Mouse (Mus musculus) kidney, adult 8-10 months (tissue): ENCODE data around the gene 9130213A22Rik.

Experiments used
- DNase-seq, 2 experiments: peaks; one replicate each; pipeline ENCODE4 v3.0.0; 2022

The 9130213A22Rik gene

GRCm38 (mm10) chr11:69073065-69073888, 49.1 kb downstream of the 9130213A22Rik start:
- DNase-seq: peak; percentile 88 to 91

- no peak for DNase-seq
Measured at GRCm38 (mm10) chr11:69072666-69073064, 49.7 kb downstream of the 9130213A22Rik start.

- no peak for DNase-seq
Measured at GRCm38 (mm10) chr11:69072234-69072633, 50.2 kb downstream of the 9130213A22Rik start.

GRCm38 (mm10) chr11:69071262-69071661, 51.1 kb downstream of the 9130213A22Rik start:
- no peak for DNase-seq

- DNase-seq: peak; percentile 93 to 95
Measured at GRCm38 (mm10) chr11:69070590-69071222, 51.7 kb downstream of the 9130213A22Rik start, which contains the start of gene Tmem107. Tmem107 (plus strand) TSS chr11:69070806.

GRCm38 (mm10) chr11:69070093-69070492, 52.3 kb downstream of the 9130213A22Rik start:
- no peak for DNase-seq
